Mouse (Mus musculus): ENCODE measurements around the gene Ndufs5. TPM values are rescaled to one million over a fixed set of nuclear protein-coding genes. Genes with fewer than 3 reads are reported as not detected.

Ndufs5 gene
- polyA plus RNA-seq, 1 experiment: 636 TPM

GRCm38 (mm10) chr4:123687025-123687781 lies 30.8 kb downstream of the Ndufs5 start:
- peak; percentile 74 to 80 for DNase-seq
- 1% methylated on average over 71 of the region's 89 CpGs for WGBS

DNA sequence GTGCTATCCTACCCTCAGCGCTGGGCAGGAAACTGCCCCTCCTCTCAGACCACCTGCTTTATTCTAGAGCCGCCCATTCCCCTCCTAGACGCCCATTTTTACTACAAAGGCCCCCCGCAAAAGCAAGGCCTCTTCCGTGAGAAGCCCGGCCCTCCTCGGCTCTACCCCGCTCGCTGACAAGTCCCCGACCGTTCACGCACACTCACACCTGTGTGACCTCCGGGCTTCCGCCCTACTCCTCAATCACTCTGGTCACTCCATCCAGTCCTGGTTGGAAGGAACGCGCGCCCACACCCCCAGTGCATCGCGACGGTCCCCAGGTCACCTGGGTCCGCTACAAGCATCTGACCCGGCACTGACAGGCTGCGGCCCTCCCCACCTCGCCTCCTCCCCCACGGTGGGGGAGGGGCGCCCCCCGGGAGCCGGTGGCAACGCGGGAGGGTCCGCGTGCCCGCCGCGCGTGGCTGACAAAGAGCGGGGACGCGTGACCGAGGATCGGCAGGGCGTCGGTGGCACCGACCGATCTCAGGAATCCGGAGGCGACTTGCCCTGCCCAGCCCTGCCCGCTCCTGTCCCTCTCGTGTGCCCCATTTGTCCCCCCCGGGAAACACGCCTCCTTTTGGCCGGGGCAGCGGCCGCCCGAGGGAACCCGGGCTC lies 31.5 kb downstream of the Ndufs5 start:
- no peaks in the 10 kb centered on the region for H3K27me3 ChIP-seq (ENCODE audit: control insufficient read depth, insufficient read depth, low read length)
- TF ChIP-seq CTCF (IDR thresholded peaks at IDR 0.05; ENCODE audit: borderline replicate concordance, insufficient read depth, low read depth, low read length) (no peak), POLR2A (IDR thresholded peaks at IDR 0.05; ENCODE audit: borderline replicate concordance, insufficient read depth, low read length) (peak; percentile 37; the same call in 1 of the 2 replicates)
- peaks cover 24% of the 10 kb centered on the region for H3K4me1 ChIP-seq (ENCODE audit: control insufficient read depth, insufficient read depth, low read length)
- peak overlapping the region; percentile 77 for H3K4me3 ChIP-seq (replicated peaks; ENCODE audit: insufficient read depth, low read depth, low read length)
- H3K27ac ChIP-seq (ENCODE audit: insufficient read depth, low read length): peak overlapping the region; percentile 88
- WGBS: 1% methylated on average over 55 of the region's 56 CpGs
- peak; percentile 64 to 75 for DNase-seq

More at GRCm38 (mm10) chr4:123687025-123687781, 30.8 kb downstream of the Ndufs5 start:
- peak overlapping the region; percentile 94 for H3K27ac ChIP-seq (ENCODE audit: insufficient read depth, low read length)
- peaks cover 22% of the 10 kb centered on the region for H3K4me1 ChIP-seq (ENCODE audit: control insufficient read depth, insufficient read depth, low read length)
- H3K27me3 ChIP-seq (ENCODE audit: control insufficient read depth, insufficient read depth, low read length): no peaks in the 10 kb centered on the region
- H3K4me3 ChIP-seq (replicated peaks; ENCODE audit: insufficient read depth, low read depth, low read length): peak overlapping the region; percentile 85
- TF ChIP-seq CTCF (IDR thresholded peaks at IDR 0.05; ENCODE audit: borderline replicate concordance, insufficient read depth, low read depth, low read length) (no peak), POLR2A (IDR thresholded peaks at IDR 0.05; ENCODE audit: borderline replicate concordance, insufficient read depth, low read length) (no peak)

DNA sequence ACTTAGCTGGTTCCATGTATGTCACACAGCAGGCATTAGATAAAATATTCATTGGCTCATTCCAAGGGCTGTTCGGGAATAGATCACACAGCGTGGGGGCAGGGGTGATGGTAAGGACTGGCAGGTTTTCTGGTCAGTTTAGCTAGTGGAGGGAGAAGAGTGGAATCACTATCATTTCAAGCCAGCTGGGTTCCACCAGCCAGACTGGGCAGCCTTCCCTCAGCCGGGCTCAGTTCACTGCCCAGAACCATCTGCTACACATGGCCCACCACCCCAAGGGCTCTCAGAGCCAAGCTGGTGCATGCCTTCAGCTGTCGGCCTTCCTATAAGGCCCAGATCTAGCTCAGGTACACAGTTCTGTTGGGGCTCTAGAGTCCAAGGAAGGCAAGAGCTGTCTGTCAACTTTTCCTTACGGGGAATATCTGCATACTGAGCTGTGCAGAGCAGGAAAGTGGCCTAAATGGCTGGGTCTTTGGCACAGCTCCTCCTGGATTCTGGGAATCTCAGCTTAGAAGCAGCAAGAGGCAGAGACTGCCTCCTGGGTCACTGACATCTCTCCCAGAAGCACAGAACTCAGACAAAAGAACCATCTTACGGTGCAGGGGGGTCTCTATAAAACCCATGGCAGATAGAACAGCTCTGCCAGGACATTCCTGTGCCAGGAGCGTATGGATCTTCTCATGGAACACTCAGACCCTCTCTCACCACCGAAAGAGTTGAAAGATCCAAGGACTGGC lies 32.3 kb downstream of the Ndufs5 start:
- WGBS: 10% methylated on average over 8 of the region's 8 CpGs
- peak overlapping the region; percentile 77 for H3K4me3 ChIP-seq (replicated peaks; ENCODE audit: insufficient read depth, low read depth, low read length)
- H3K27me3 ChIP-seq (ENCODE audit: control insufficient read depth, insufficient read depth, low read length): no peaks in the 10 kb centered on the region
- TF ChIP-seq CTCF (IDR thresholded peaks at IDR 0.05; ENCODE audit: borderline replicate concordance, insufficient read depth, low read depth, low read length) (0 out of 2 replicates have a peak, but pooled peaks have one; percentile 2), POLR2A (IDR thresholded peaks at IDR 0.05; ENCODE audit: borderline replicate concordance, insufficient read depth, low read length) (peak; percentile 48; the same call in 1 of the 2 replicates)
- H3K27ac ChIP-seq (ENCODE audit: insufficient read depth, low read length): peak overlapping the region; percentile 88
- DNase-seq: peak; percentile 90 to 93
- peaks cover 24% of the 10 kb centered on the region for H3K4me1 ChIP-seq (ENCODE audit: control insufficient read depth, insufficient read depth, low read length)

DNA sequence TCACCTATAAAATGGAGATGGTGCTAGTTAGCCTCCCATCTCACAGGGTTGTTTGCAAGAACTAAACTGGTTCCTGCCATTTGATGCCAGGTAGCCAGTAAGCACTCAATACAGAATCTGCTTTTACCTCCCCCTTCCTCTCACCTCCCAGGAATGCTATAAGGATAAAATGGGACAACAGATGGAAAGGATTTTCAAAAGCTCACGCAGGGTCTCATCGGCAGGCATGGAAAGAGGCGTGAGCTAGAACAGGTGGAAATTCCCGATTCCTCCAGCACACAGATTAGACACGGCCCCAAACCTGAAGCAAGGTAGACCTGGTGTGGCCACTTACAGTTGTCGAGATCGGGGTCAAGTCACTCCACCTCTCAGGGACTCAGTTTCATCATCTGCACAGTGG lies 33.0 kb downstream of the Ndufs5 start:
- WGBS: 15% methylated on average over 7 of the region's 7 CpGs
- DNase-seq: peak in 1 of 2 experiments; percentile 69
- H3K27ac ChIP-seq (ENCODE audit: insufficient read depth, low read length): peak overlapping the region; percentile 88
- H3K4me3 ChIP-seq (replicated peaks; ENCODE audit: insufficient read depth, low read depth, low read length): peak overlapping the region; percentile 77
- peaks cover 24% of the 10 kb centered on the region for H3K4me1 ChIP-seq (ENCODE audit: control insufficient read depth, insufficient read depth, low read length)
- no peaks in the 10 kb centered on the region for H3K27me3 ChIP-seq (ENCODE audit: control insufficient read depth, insufficient read depth, low read length)
- TF ChIP-seq CTCF (IDR thresholded peaks at IDR 0.05; ENCODE audit: borderline replicate concordance, insufficient read depth, low read depth, low read length): no peak
- peak; percentile 19; the same call in 1 of the 2 replicates for TF ChIP-seq POLR2A (IDR thresholded peaks at IDR 0.05; ENCODE audit: borderline replicate concordance, insufficient read depth, low read length)

DNA sequence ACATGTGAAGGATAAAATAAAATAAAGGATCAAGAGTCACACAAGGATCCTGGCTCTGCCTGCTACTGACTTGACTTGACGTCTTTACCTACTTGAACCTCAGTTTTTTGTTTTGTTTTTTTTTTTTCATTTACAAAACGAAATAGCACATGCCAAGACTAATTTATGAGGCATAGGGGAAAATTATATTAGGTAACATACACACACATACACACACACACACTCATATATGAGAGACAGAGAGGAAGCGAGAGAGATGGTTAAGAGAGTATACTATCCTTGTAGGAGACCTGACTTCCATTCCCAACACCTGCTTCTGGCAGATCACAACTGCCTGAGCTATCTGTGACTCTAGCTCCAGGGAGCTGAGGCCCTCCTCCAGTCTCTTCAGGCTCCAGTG lies 33.7 kb downstream of the Ndufs5 start, which contains the start of gene Macf1:
Gene Macf1, minus strand, starts transcription at position 101 of the 400 bp plus-strand sequence.
- TF ChIP-seq CTCF (IDR thresholded peaks at IDR 0.05; ENCODE audit: borderline replicate concordance, insufficient read depth, low read depth, low read length) (no peak), POLR2A (IDR thresholded peaks at IDR 0.05; ENCODE audit: borderline replicate concordance, insufficient read depth, low read length) (no peak)
- Histone ChIP-seq H3K27me3 (ENCODE audit: control insufficient read depth, insufficient read depth, low read length) (no peaks in the 10 kb centered on the region), H3K4me1 (ENCODE audit: control insufficient read depth, insufficient read depth, low read length) (peaks cover 24% of the 10 kb centered on the region), H3K4me3 (replicated peaks; ENCODE audit: insufficient read depth, low read depth, low read length) (peak within 1 kb of the TSS; percentile 77), H3K27ac (ENCODE audit: insufficient read depth, low read length) (peak within 1 kb of the TSS; percentile 88)
- 62% methylated on average over 3 of the region's 3 CpGs for WGBS
- no peak for DNase-seq

DNA sequence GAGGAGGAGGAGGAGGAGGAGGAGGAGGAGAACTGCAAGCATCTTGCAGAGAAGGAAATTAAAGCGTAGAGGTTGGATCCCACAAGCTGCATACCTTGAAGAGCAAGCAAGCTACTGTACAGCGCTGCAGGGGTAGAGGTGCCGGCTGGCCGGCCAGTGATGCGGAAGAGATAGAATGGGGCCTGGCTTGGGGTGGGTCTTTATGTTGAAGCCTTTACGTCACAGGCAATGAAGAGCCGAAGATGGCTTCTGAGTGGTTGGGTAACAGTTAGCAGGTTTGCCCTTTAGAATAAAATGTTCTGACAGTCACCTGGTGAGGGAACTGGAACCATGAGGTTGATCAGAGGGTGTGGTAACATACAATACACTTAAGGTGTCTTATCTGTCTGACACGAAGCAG lies 35.7 kb downstream of the Ndufs5 start:
- H3K4me3 ChIP-seq (replicated peaks; ENCODE audit: insufficient read depth, low read depth, low read length): no peak overlapping the region
- TF ChIP-seq CTCF (IDR thresholded peaks at IDR 0.05; ENCODE audit: borderline replicate concordance, insufficient read depth, low read depth, low read length) (no peak), POLR2A (IDR thresholded peaks at IDR 0.05; ENCODE audit: borderline replicate concordance, insufficient read depth, low read length) (no peak)
- peaks cover 24% of the 10 kb centered on the region for H3K4me1 ChIP-seq (ENCODE audit: control insufficient read depth, insufficient read depth, low read length)
- H3K27ac ChIP-seq (ENCODE audit: insufficient read depth, low read length): peak overlapping the region; percentile 62; the same call in 1 of the 2 replicates
- peak; percentile 46 to 54 for DNase-seq
- WGBS: 28% methylated on average over 8 of the region's 8 CpGs
- H3K27me3 ChIP-seq (ENCODE audit: control insufficient read depth, insufficient read depth, low read length): no peaks in the 10 kb centered on the region

GRCm38 (mm10) chr4:123680962-123681361 lies 37.0 kb downstream of the Ndufs5 start:
- 36% methylated on average over 7 of the region's 7 CpGs for WGBS
- TF ChIP-seq CTCF (IDR thresholded peaks at IDR 0.05; ENCODE audit: borderline replicate concordance, insufficient read depth, low read depth, low read length) (no peak), POLR2A (IDR thresholded peaks at IDR 0.05; ENCODE audit: borderline replicate concordance, insufficient read depth, low read length) (no peak)
- H3K27ac ChIP-seq (ENCODE audit: insufficient read depth, low read length): no peak overlapping the region
- no peak overlapping the region for H3K4me3 ChIP-seq (replicated peaks; ENCODE audit: insufficient read depth, low read depth, low read length)
- peaks cover 34% of the 10 kb centered on the region for H3K4me1 ChIP-seq (ENCODE audit: control insufficient read depth, insufficient read depth, low read length)
- DNase-seq: no peak
- H3K27me3 ChIP-seq (ENCODE audit: control insufficient read depth, insufficient read depth, low read length): no peaks in the 10 kb centered on the region

Data from cerebellum, adult 2 months (tissue).